Mouse (Mus musculus) liver, embryonic 13.5 days (tissue): Measurements from ENCODE around the gene Arl4d. TPM values are rescaled to one million over a fixed set of nuclear protein-coding genes. Genes with fewer than 3 reads are reported as not detected.

Experiments
- ATAC-seq: fragments of 200-750 bp; cut with Nextera tagmentation; 2 replicates; pipeline ENCODE4 v1.8.0; 2017; ENCODE audit warnings: low read depth, mild to moderate bottlenecking, moderate number of reproducible peaks, moderate library complexity
- DNase-seq: peaks from one replicate; pipeline ENCODE4 v3.0.0; 2022
- H3K27ac ChIP-seq: fragments of 300-500 bp; sonication (generic); 2 replicates; pipeline ENCODE4 v1.5.1; 2015; ENCODE audit warnings: moderate library complexity, mild to moderate bottlenecking, inconsistent platforms
- H3K27me3 ChIP-seq: fragments of 300-500 bp; sonication (generic); 2 replicates; pipeline ENCODE4 v1.6.1; 2015; ENCODE audit warnings: mild to moderate bottlenecking, inconsistent platforms
- H3K36me3 ChIP-seq: fragments of 300-500 bp; sonication (generic); 2 replicates; pipeline ENCODE4 v1.6.1; 2015; ENCODE audit warnings: mild to moderate bottlenecking, inconsistent platforms
- H3K4me1 ChIP-seq: fragments of 300-500 bp; sonication (generic); replicated peaks from 2 replicates; pipeline ENCODE4 v1.6.1; 2015; ENCODE audit warnings: inconsistent platforms
- H3K4me2 ChIP-seq: fragments of 300-500 bp; sonication (generic); 2 replicates; pipeline ENCODE4 v1.6.1; 2015; ENCODE audit warnings: inconsistent platforms, mild to moderate bottlenecking, moderate library complexity
- H3K4me3 ChIP-seq: fragments of 300-500 bp; sonication (generic); replicated peaks from 2 replicates; pipeline ENCODE4 v1.5.1; 2015; ENCODE audit warnings: mild to moderate bottlenecking, inconsistent platforms
- H3K9ac ChIP-seq: fragments of 300-500 bp; sonication (generic); 2 replicates; pipeline ENCODE4 v1.6.1; 2015; ENCODE audit warnings: mild to moderate bottlenecking, inconsistent platforms
- H3K9me3 ChIP-seq: fragments of 300-500 bp; sonication (generic); replicated peaks from 2 replicates; pipeline ENCODE4 v1.6.1; 2016; ENCODE audit warnings: inconsistent platforms
- WGBS: fragments of 180-500 bp; shearing (Covaris S2); methylation state at CpG from one replicate; pipeline ENCODE4 v1.1.7; 2015; ENCODE audit not compliant: insufficient replicate concordance; 5-methylcytosine and 5-hydroxymethylcytosine counted together
- polyA plus RNA-seq: library from polyadenylated mRNA; unstranded; fragments of >200 nt; fragmentation: Nextera tagmentation; extraction: Ambion mirVana; gene quantifications from 2 replicates; pipeline ENCODE4 v1.2.1, GENCODE M21; 2015

The Arl4d gene
- polyA plus RNA-seq, 1 experiment from 2014 or later, result 1.1 TPM

GRCm38 (mm10) chr11:101700446-101700845 is 35.1 kb downstream of the Arl4d start:
- 0 out of 2 replicates have a peak, but pooled peaks cover 3% of the 10 kb centered on the region for H3K36me3 ChIP-seq
- ATAC-seq (no peak), DNase-seq (no peak)
- 32% methylated on average over 12 of the region's 12 CpGs for WGBS
- peaks cover 5% of the 10 kb centered on the region; the same call in 1 of the 2 replicates for H3K9me3 ChIP-seq
- no peak overlapping the region for H3K4me2 ChIP-seq
- no peaks in the 10 kb centered on the region for H3K27me3 ChIP-seq
- no peak overlapping the region for H3K9ac ChIP-seq
- peaks cover 41% of the 10 kb centered on the region for H3K4me1 ChIP-seq
- no peak overlapping the region for H3K27ac ChIP-seq
- H3K4me3 ChIP-seq, result no peak overlapping the region

- DNase-seq (no peak), ATAC-seq (no peak)
- Histone ChIP-seq H3K9me3 (no peaks in the 10 kb centered on the region), H3K27me3 (no peaks in the 10 kb centered on the region), H3K9ac (no peak overlapping the region), H3K36me3 (no peaks in the 10 kb centered on the region), H3K27ac (no peak overlapping the region), H3K4me1 (peaks cover 15% of the 10 kb centered on the region), H3K4me3 (no peak overlapping the region), H3K4me2 (no peak overlapping the region)
- WGBS, result 55% methylated on average over 5 of the region's 5 CpGs
These were observed 38.7 kb downstream of the Arl4d start for GRCm38 (mm10) chr11:101704081-101704480.

- 74% methylated on average over 10 of the region's 10 CpGs for WGBS
- Histone ChIP-seq H3K27me3 (no peaks in the 10 kb centered on the region), H3K4me3 (no peak overlapping the region), H3K27ac (no peak overlapping the region), H3K9me3 (no peaks in the 10 kb centered on the region), H3K4me1 (0 out of 2 replicates have a peak, but pooled peaks cover 5% of the 10 kb centered on the region), H3K36me3 (no peaks in the 10 kb centered on the region), H3K4me2 (no peak overlapping the region), H3K9ac (no peak overlapping the region)
- DNase-seq (no peak), ATAC-seq (no peak)
These were observed 41.6 kb downstream of the Arl4d start for GRCm38 (mm10) chr11:101706764-101707448.

- ATAC-seq (no peak), DNase-seq (no peak)
- Histone ChIP-seq H3K4me1 (0 out of 2 replicates have a peak, but pooled peaks cover 5% of the 10 kb centered on the region), H3K9me3 (no peaks in the 10 kb centered on the region), H3K27ac (no peak overlapping the region), H3K4me3 (no peak overlapping the region), H3K27me3 (no peaks in the 10 kb centered on the region), H3K9ac (no peak overlapping the region), H3K4me2 (no peak overlapping the region), H3K36me3 (no peaks in the 10 kb centered on the region)
- 23% methylated on average over 5 of the region's 5 CpGs for WGBS
These were observed 43.1 kb downstream of the Arl4d start for GRCm38 (mm10) chr11:101708482-101708881.

GRCm38 (mm10) chr11:101712811-101713210 is 47.5 kb downstream of the Arl4d start:
- Histone ChIP-seq H3K4me3 (no peak overlapping the region), H3K4me2 (no peak overlapping the region), H3K4me1 (no peaks in the 10 kb centered on the region), H3K9ac (no peak overlapping the region), H3K36me3 (no peaks in the 10 kb centered on the region), H3K27me3 (no peaks in the 10 kb centered on the region), H3K9me3 (no peaks in the 10 kb centered on the region), H3K27ac (no peak overlapping the region)
- DNase-seq (no peak), ATAC-seq (no peak)
- WGBS, result 64% methylated on average over 9 of the region's 9 CpGs

GRCm38 (mm10) chr11:101714012-101714411 is 48.7 kb downstream of the Arl4d start:
- Histone ChIP-seq H3K4me3 (no peak overlapping the region), H3K9ac (no peak overlapping the region), H3K9me3 (no peaks in the 10 kb centered on the region), H3K36me3 (no peaks in the 10 kb centered on the region), H3K4me1 (no peaks in the 10 kb centered on the region), H3K27ac (no peak overlapping the region), H3K27me3 (no peaks in the 10 kb centered on the region), H3K4me2 (no peak overlapping the region)
- WGBS, result 63% methylated on average over 7 of the region's 7 CpGs
- DNase-seq (no peak), ATAC-seq (no peak)

Other genes starting within 250 kb of the Arl4d start
- 63.2 and 63.7 TPM in 2 replicates for gene Aarsd1, start 247.9 kb upstream of the Arl4d start, polyA plus RNA-seq
- gene Gm27029, start 240.7 kb upstream of the Arl4d start, polyA plus RNA-seq, result 3.7 TPM in 2 replicates
- gene Rundc1, start 240.5 kb upstream of the Arl4d start, polyA plus RNA-seq, result 6.0 and 6.9 TPM in 2 replicates
- 0.66 and 1.2 TPM in 2 replicates for gene Ptges3l, start 240.2 kb upstream of the Arl4d start, polyA plus RNA-seq
- gene Rpl27, start 223.2 kb upstream of the Arl4d start, polyA plus RNA-seq, result 344 and 360 TPM in 2 replicates
- gene Ifi35, start 217.1 kb upstream of the Arl4d start, polyA plus RNA-seq, result 31.4 and 33.0 TPM in 2 replicates
- 3.1 and 3.4 TPM in 2 replicates for gene Rnd2, start 200.5 kb upstream of the Arl4d start, polyA plus RNA-seq
- 8.8 and 8.9 TPM in 2 replicates for gene Vat1, start 199.3 kb upstream of the Arl4d start, polyA plus RNA-seq
- 11.9 and 15.9 TPM in 2 replicates for gene Brca1, start 113.6 kb upstream of the Arl4d start, polyA plus RNA-seq
- 32.3 and 43.3 TPM in 2 replicates for gene Nbr1, start 113.4 kb upstream of the Arl4d start, polyA plus RNA-seq
- 5.5 and 5.7 TPM in 2 replicates for gene Tmem106a, start 83.3 kb upstream of the Arl4d start, polyA plus RNA-seq
- gene Gm11634, start 66.3 kb upstream of the Arl4d start, polyA plus RNA-seq, result not detected in 2 replicates
- 8.3 and 8.6 TPM in 2 replicates for gene Rdm1, start 38.3 kb upstream of the Arl4d start, polyA plus RNA-seq
- gene Dhx8, start 67.4 kb downstream of the Arl4d start, polyA plus RNA-seq, result 19.0 and 20.5 TPM in 2 replicates
- 0.40 and 0.50 TPM in 2 replicates for gene Etv4, start 119.8 kb downstream of the Arl4d start, polyA plus RNA-seq
- 0.59 and 0.65 TPM in 2 replicates for gene Meox1, start 228.8 kb downstream of the Arl4d start, polyA plus RNA-seq